In the genomic region with DNA sequence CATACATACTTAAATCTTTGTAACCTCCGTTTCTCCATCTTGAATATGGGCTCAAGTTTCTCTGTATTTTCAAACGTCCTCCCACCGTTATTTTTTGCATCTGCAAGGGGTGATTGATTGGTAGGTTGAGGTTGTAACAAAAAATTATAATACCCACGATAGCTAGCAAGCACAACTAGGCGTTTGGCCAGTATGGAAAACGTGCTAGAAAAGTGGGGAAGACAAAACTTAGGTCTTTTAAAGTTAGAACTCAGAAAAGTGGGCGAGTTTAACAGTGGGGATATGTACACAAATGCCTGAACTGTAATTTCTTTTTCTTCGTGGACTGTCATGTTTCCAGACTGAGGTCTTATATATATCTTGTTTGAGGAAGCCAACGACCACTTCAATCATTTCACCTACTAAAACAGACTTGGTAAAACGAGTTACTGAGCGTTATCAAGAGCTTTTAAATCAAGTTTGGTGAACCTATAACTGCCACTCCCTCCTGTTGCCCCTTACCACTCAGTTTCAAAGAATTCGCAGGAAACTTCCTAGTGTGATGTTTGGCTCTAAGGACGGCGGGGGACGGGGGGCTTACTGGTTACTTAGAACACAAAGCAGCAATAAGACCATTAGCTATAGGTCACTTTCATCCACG, we compare ENCODE assay signal across 8 mouse cellular contexts. TPM values are rescaled to one million over a fixed set of nuclear protein-coding genes. Genes with fewer than 3 reads are reported as not detected.
A peak's percentile ranks its signal among the peaks of the same experiment; 100 is the strongest.
DNase-seq lines count a peak whose midpoint lies in the region; ATAC-seq and TF ChIP-seq lines count a peak whose summit lies in the region.

No protein-coding gene starts in this region.

- H3K36me3 ChIP-seq in embryonic facial prominence, embryonic 12.5 days, result peaks cover 6% of the 10 kb centered on the region; the same call in 1 of the 2 replicates
- H3K36me3 ChIP-seq in intestine, embryonic 14.5 days (ENCODE audit: control insufficient read depth, insufficient read depth, low read length), result peaks cover 6% of the 10 kb centered on the region
- H3K36me3 ChIP-seq in neural tube, embryonic 14.5 days (ENCODE audit: control insufficient read depth, insufficient read depth, low read length), result no peaks in the 10 kb centered on the region

- H3K27me3 ChIP-seq in embryonic facial prominence, embryonic 12.5 days, result no peaks in the 10 kb centered on the region
- no peaks in the 10 kb centered on the region for H3K27me3 ChIP-seq in intestine, embryonic 14.5 days (replicated peaks; ENCODE audit: control insufficient read depth, insufficient read depth, low read length)
- H3K27me3 ChIP-seq in neural tube, embryonic 14.5 days (ENCODE audit: control insufficient read depth, insufficient read depth, low read length), result no peaks in the 10 kb centered on the region

- H3K9me3 ChIP-seq in embryonic facial prominence, embryonic 12.5 days, result no peaks in the 10 kb centered on the region
- H3K9me3 ChIP-seq in intestine, embryonic 14.5 days (ENCODE audit: control insufficient read depth, low read length), result no peaks in the 10 kb centered on the region
- H3K9me3 ChIP-seq in neural tube, embryonic 14.5 days (ENCODE audit: control insufficient read depth, low read length), result no peaks in the 10 kb centered on the region

- WGBS in lung, adult 2 months, result 32% methylated on average over 16 of the region's 16 CpGs
- WGBS in embryonic facial prominence, embryonic 12.5 days, result 34% methylated on average over 16 of the region's 16 CpGs
- WGBS in intestine, embryonic 14.5 days, result 30% methylated on average over 16 of the region's 16 CpGs
- 37% methylated on average over 16 of the region's 16 CpGs for WGBS in neural tube, embryonic 14.5 days

- peak overlapping the region; percentile 79 for H3K9ac ChIP-seq in embryonic facial prominence, embryonic 12.5 days
- H3K9ac ChIP-seq in intestine, embryonic 14.5 days (ENCODE audit: low read length), result peak overlapping the region; percentile 79
- H3K9ac ChIP-seq in neural tube, embryonic 14.5 days (replicated peaks; ENCODE audit: low read depth, low read length), result peak overlapping the region; percentile 53

- peak overlapping the region; percentile 92 for H3K27ac ChIP-seq in embryonic facial prominence, embryonic 12.5 days
- peak overlapping the region; percentile 98 for H3K27ac ChIP-seq in intestine, embryonic 14.5 days (ENCODE audit: low read depth)
- H3K27ac ChIP-seq in neural tube, embryonic 14.5 days (ENCODE audit: low read depth, low read length), result peak overlapping the region; percentile 97

- H3K4me1 ChIP-seq in lung, adult 2 months (ENCODE audit: control insufficient read depth, insufficient read depth, low read length), result peaks cover 3% of the 10 kb centered on the region; the same call in 1 of the 2 replicates
- H3K4me1 ChIP-seq in embryonic facial prominence, embryonic 12.5 days, result peaks cover 19% of the 10 kb centered on the region
- H3K4me1 ChIP-seq in intestine, embryonic 14.5 days (replicated peaks; ENCODE audit: control insufficient read depth, insufficient read depth, low read length), result peaks cover 16% of the 10 kb centered on the region
- H3K4me1 ChIP-seq in neural tube, embryonic 14.5 days (ENCODE audit: control insufficient read depth, insufficient read depth, low read length), result peaks cover 14% of the 10 kb centered on the region

- no peak for TF ChIP-seq CTCF in lung, adult 2 months (IDR thresholded peaks at IDR 0.05; ENCODE audit: insufficient read depth, low read length)

- peak overlapping the region; percentile 58 for H3K4me2 ChIP-seq in embryonic facial prominence, embryonic 12.5 days (replicated peaks)
- peak overlapping the region; percentile 93 for H3K4me2 ChIP-seq in intestine, embryonic 14.5 days (ENCODE audit: low read length)
- peak overlapping the region; percentile 69 for H3K4me2 ChIP-seq in neural tube, embryonic 14.5 days (ENCODE audit: low read depth, low read length)

- peak overlapping the region; percentile 100 for H3K4me3 ChIP-seq in lung, adult 2 months (replicated peaks; ENCODE audit: extremely low read depth, low read depth, low read length)
- peak overlapping the region; percentile 70 for H3K4me3 ChIP-seq in embryonic facial prominence, embryonic 12.5 days
- peak overlapping the region; percentile 87 for H3K4me3 ChIP-seq in intestine, embryonic 14.5 days (ENCODE audit: low read depth, low read length)
- H3K4me3 ChIP-seq in neural tube, embryonic 14.5 days (ENCODE audit: low read depth, low read length), result peak overlapping the region; percentile 51

- TF ChIP-seq POLR2A in lung, adult 2 months (IDR thresholded peaks at IDR 0.05; ENCODE audit: borderline replicate concordance, extremely low read depth, low read depth, low read length), result no peak

- DNase-seq in lung, adult 2 months, result no peak
- DNase-seq in lung, postnatal 36 days, result no peak
- no peak for DNase-seq in intestine, embryonic 14.5 days (ENCODE audit: low spot score)
- no peak for DNase-seq in right cerebral cortex, postnatal 25 days
- no peak for DNase-seq in frontal cortex, postnatal 14 days (ENCODE audit: low spot score in 2 of 2)
- no peak for DNase-seq in T-cell, adult 2 months (ENCODE audit: low spot score)

- ATAC-seq in embryonic facial prominence, embryonic 12.5 days (ENCODE audit: insufficient number of reproducible peaks, insufficient read depth, low FRiP score, low TSS enrichment), result no peak
- no peak for ATAC-seq in intestine, embryonic 14.5 days (replicated peaks; ENCODE audit: low FRiP score, low TSS enrichment, low read depth)
- no peak for ATAC-seq in neural tube, embryonic 14.5 days (ENCODE audit: low read depth)

RNA-seq across cellular contexts. Expression of a gene that starts 0.9 kb away (rescaled TPM):
- polyA plus RNA-seq in lung, adult 2 months (2012; rRNA removed), result 4.2 and 7.7 TPM in 2 replicates
- polyA plus RNA-seq in embryonic facial prominence, embryonic 12.5 days (2016; fragmentation: Nextera tagmentation; extraction: Ambion mirVana), result 134 and 140 TPM in 2 replicates
- polyA plus RNA-seq in intestine, embryonic 14.5 days (2014; fragmentation: Nextera tagmentation; extraction: Ambion mirVana), result 121 and 124 TPM in 2 replicates
- 91.7 and 117 TPM in 2 replicates for polyA plus RNA-seq in neural tube, embryonic 14.5 days (2014; fragmentation: Nextera tagmentation; extraction: Ambion mirVana)

Comparison
In these comparisons a context has a peak if more than half of its experiments do, and no peak if none do; other contexts are left out.
1. RNA of a gene that starts 0.9 kb away (polyA plus RNA-seq): 134 to 140 TPM in embryonic facial prominence, embryonic 12.5 days, 121 to 124 TPM in intestine, embryonic 14.5 days and 91.7 to 117 TPM in neural tube, embryonic 14.5 days; 4.2 to 7.7 TPM in lung, adult 2 months; every median in the first group is over 10 times any median in the second.
2. Peak in every context shown above with its lines, with median percentiles within 50 percentile points of each other: H3K4me3 ChIP-seq, H3K27ac ChIP-seq, H3K4me2 ChIP-seq and H3K9ac ChIP-seq.